Mouse (Mus musculus) fat pad, adult 2 months (tissue): Measurements from ENCODE around the gene Clta.

Experiments used
- DNase-seq: peaks from one replicate; pipeline ENCODE4 v3.0.0-alpha.2; 2011; ENCODE audit warnings: low read depth, low spot score; ENCODE audit errors: extremely low read depth

Gene Clta

DNA sequence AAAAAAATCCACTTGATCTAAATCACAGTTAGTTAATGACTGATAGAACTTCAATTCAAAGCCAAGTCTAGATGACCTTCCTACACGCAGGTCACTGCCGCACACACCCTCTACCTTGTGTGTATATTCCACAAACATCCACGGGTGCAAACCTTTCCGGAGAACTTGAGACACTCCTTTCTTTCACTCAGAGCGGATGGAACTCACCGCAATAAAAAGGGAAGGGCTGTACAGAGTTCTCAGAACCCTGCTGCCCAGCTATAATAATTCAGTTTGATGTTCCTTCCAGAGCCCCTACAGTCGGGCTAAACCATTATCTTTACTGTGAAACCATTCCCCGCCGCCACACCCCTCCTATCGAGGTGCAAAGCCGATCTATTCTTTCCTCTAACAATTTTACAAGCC lies 67.5 kb downstream of the Clta start:
- DNase-seq: no peak

DNA sequence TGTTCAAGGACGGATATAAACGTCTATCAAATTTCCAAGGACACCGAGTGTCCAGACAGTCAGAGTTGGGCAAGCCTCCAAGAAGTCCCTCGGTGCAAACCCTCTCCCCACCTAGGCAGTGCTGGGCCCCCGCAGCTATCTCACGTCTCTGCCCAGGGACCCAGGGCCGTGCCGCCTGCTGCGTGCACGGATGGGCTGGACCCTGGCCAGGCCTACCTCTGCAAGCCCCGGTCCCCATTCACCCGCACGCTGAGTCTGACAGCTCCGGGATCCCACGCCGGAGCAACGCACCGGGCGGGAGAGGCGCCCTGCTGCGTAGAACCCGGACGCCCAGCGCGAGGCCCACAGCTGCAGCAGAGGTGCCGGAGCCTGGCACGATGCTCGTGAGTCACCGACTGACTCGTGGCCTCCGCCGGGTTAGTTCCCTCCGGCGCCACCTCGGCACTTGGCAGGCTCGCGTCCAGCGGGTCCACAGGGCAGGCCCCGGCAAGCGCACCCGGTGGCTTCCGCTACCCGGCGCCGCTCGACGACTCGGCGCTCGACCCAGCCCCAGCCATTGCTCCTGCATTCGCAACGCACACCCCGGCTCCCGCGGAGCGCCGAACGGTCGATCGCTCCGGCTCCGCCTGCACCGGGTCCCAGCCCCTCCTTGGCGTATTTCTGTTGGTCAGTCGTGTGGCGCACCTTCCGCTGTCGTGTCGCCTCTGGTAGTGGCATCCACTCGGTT lies 68.1 kb downstream of the Clta start:
- DNase-seq: no peak

DNA sequence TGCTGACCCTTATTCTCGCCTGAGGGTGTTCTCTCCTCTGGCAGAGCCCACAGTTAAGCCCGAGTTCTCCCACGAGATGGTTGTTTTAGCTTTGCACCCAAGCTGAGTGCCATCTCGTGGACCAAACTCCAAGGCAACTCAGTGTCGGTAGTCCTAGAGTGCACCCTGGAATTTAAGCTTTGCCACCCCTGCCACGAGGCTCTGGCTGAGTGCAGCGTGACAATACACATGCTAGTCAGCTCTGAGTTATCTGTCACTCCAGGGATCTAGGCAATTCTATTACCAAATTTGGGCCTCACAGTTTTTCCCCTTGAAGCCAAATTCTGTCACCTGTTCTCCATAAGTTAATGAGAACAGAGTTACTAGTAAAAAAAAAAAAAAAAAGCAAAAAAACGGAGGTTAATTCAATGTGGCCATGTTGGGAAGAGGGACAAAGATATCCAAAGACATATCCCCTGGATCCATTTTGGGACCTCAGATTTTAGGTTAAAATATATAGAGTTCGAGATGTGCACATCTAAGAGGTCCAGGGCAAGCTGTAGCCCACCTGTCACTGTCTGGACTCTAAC lies 68.7 kb downstream of the Clta start:
- DNase-seq: no peak

DNA sequence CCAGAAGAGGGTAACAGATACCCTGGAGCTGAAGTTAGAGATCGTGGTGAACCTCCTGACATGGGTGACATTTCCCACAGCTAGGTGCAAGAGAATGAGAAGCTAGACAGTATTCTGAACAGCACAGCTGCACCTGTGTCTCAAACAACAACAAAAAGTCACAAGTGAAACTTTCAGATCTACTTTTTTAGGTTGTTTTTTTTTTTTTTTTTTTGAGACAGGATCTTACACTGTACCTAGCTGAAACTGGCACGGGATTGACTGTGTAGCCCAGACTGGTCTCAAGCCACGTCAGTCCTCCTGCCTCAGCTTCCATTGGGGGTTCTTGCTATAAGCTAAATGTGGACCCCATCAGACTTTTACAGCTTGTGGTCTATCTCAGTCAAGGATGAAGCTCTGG lies 69.5 kb downstream of the Clta start:
- DNase-seq: no peak

DNA sequence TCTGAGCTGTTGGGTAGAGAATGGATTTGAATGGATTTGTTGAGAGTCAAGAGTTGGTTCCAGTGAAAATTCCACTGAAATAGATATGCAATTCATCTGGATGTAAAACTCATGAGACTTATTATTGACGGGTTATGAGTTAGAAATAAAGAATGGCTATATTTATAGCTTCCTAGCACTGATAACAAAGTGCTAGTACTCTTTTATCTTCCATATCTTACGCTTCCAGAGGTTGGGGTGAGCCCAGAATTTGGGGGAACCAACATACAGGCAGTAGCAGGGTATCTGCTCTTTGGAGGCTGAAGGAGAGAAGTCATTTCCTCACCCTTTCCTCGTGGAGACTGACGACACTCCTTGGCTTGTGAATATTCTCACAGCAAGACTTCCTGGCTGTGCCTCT lies 70.2 kb downstream of the Clta start:
- no peak for DNase-seq

DNA sequence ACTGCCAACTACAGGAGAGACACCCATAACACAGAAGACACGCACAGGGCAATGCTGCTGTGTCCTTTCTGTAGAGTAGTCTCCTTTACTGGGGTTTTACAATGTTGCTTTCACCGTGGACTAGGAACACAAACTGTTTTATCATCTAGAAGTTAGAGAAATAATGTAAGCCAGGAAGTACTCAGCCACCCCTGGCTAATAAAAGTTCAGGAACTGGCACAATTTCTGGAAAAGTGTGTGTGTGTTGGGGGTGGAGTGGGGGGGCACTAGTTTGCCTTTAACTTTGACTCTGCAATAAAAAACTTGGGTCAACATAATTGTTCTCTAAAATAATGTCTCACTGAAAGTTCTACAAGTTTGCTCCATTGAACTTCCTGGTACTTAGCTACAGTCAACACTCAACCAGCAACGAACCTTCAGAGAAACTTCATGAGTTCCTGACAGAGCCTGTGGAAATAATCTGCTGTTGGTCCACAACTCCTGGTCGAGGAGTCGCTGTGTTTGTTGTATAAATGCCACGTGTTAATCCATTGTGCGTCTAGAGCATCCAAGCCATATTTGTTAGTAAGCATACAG lies 74.2 kb downstream of the Clta start:
- DNase-seq: no peak
